14 mouse cellular contexts compared by ENCODE assay signal in genomic region chr5:115644192-115644591, GRCm38 (mm10). TPM values are rescaled to one million over a fixed set of nuclear protein-coding genes. Genes with fewer than 3 reads are reported as not detected.
DNase-seq lines count a peak whose midpoint lies in the region; ATAC-seq and TF ChIP-seq lines count a peak whose summit lies in the region.
"Had no signal": no experiment of that assay in that cellular context is flagged by ENCODE, and none has a peak within 500 bp of the region (broad histone marks: within the 10 kb centered on the region; RNA-seq: fewer than 3 reads in every experiment).

No protein-coding gene starts in this region.

- TF ChIP-seq POLR2A in thymus, adult 2 months (IDR thresholded peaks at IDR 0.05; ENCODE audit: control insufficient read depth, extremely low read depth, insufficient read depth, low read length, poor library complexity), result no peak

- peak; percentile 36 to 39 for DNase-seq in cerebellum, adult 18-20 months
- DNase-seq in cerebellum, adult 11 months, result no peak
- no peak for DNase-seq in layer of hippocampus, adult 2 months (ENCODE audit: low spot score in 2 of 2)
- DNase-seq in layer of hippocampus, postnatal 25 days (ENCODE audit: extremely low spot score in 1 of 2, low spot score in 1 of 2), result no peak
- peak; percentile 48 for DNase-seq in thymus, adult 2 months
- no peak for DNase-seq in thymus, adult 18-20 months
- DNase-seq in adrenal gland, postnatal 25 days, result no peak
- DNase-seq: adrenal gland, adult 8-10 months; heart, adult 18-20 months; kidney, postnatal 25 days; midbrain, embryonic 14.5 days had no signal

- H3K4me3 ChIP-seq in layer of hippocampus, adult 2 months, result no peak overlapping the region
- H3K4me3 ChIP-seq in thymus, adult 2 months (ENCODE audit: control insufficient read depth, insufficient read depth, low read length), result no peak overlapping the region
- H3K4me3 ChIP-seq: embryonic facial prominence, embryonic 15.5 days; liver, embryonic 15.5 days had no signal

- no peaks in the 10 kb centered on the region for H3K27me3 ChIP-seq in thymus, adult 2 months (ENCODE audit: control insufficient read depth, insufficient read depth, low read length)
- H3K27me3 ChIP-seq: embryonic facial prominence, embryonic 15.5 days; liver, embryonic 15.5 days had no signal

- 92% methylated on average over 9 of the region's 9 CpGs for WGBS in thymus, adult 2 months

- TF ChIP-seq CTCF in layer of hippocampus, adult 2 months (conservative IDR thresholded peaks at IDR 0.05), result peak; percentile 60
- TF ChIP-seq CTCF in thymus, adult 2 months (IDR thresholded peaks at IDR 0.05; ENCODE audit: borderline replicate concordance, control insufficient read depth, extremely low read depth, insufficient read depth, low read length, poor library complexity), result peak; percentile 61; the same call in 1 of the 2 replicates

- peaks cover 74% of the 10 kb centered on the region for H3K36me3 ChIP-seq in thymus, adult 2 months (ENCODE audit: control insufficient read depth, insufficient read depth, low read length)

- H3K27ac ChIP-seq in layer of hippocampus, adult 2 months, result no peak overlapping the region
- no peak overlapping the region for H3K27ac ChIP-seq in thymus, adult 2 months (ENCODE audit: control insufficient read depth, insufficient read depth, low read length)
- H3K27ac ChIP-seq: embryonic facial prominence, embryonic 15.5 days; liver, embryonic 15.5 days had no signal

- ATAC-seq in activated CD4-positive, CD25-positive, alpha-beta regulatory T cell, adult 4 months, result no peak

- H3K4me1 ChIP-seq in thymus, adult 2 months (replicated peaks; ENCODE audit: control insufficient read depth, insufficient read depth, low read length), result no peaks in the 10 kb centered on the region
- H3K4me1 ChIP-seq: liver, embryonic 15.5 days had no signal

RNA-seq across cellular contexts. Expression of gene Rab35, which starts 12.5 kb away (rescaled TPM):
- total RNA-seq in layer of hippocampus, adult 2 months (2021), result 10 to 100 TPM; 85.6 to 98.6 TPM
- 10 to 100 TPM; 87.5 to 96.9 TPM for total RNA-seq in layer of hippocampus, postnatal 25 days (2021)
- polyA plus RNA-seq in thymus, adult 2 months (2012; rRNA removed), result 129 and 130 TPM in 2 replicates
- 1 to 10 TPM; 8.0 to 8.5 TPM for polyA plus RNA-seq in activated CD4-positive, CD25-positive, alpha-beta regulatory T cell, adult 4 months (2017; shearing (Covaris generic))
- total RNA-seq in adrenal gland, postnatal 25 days (2021), result 65.7 and 67.8 TPM in 2 replicates

Comparison
In these comparisons a context has a peak if more than half of its experiments do, and no peak if none do; other contexts are left out.
1. DNase-seq: peak in cerebellum, adult 18-20 months (2 of 2) and thymus, adult 2 months (single experiment); none in cerebellum, adult 11 months (single experiment), layer of hippocampus, adult 2 months (0 of 2), layer of hippocampus, postnatal 25 days (0 of 2), thymus, adult 18-20 months (0 of 2) and adrenal gland, postnatal 25 days (single experiment).